Mouse (Mus musculus) mesoderm, embryonic 11.5 days (tissue): ENCODE data around the gene Klhl11.
A peak's percentile ranks its signal among the peaks of the same experiment; 100 is the strongest.

ENCODE experiments used
- DNase-seq: peaks from one replicate; pipeline ENCODE4 v3.0.0-alpha.2; 2012; ENCODE audit warnings: low read depth, low spot score

Klhl11 gene

DNA sequence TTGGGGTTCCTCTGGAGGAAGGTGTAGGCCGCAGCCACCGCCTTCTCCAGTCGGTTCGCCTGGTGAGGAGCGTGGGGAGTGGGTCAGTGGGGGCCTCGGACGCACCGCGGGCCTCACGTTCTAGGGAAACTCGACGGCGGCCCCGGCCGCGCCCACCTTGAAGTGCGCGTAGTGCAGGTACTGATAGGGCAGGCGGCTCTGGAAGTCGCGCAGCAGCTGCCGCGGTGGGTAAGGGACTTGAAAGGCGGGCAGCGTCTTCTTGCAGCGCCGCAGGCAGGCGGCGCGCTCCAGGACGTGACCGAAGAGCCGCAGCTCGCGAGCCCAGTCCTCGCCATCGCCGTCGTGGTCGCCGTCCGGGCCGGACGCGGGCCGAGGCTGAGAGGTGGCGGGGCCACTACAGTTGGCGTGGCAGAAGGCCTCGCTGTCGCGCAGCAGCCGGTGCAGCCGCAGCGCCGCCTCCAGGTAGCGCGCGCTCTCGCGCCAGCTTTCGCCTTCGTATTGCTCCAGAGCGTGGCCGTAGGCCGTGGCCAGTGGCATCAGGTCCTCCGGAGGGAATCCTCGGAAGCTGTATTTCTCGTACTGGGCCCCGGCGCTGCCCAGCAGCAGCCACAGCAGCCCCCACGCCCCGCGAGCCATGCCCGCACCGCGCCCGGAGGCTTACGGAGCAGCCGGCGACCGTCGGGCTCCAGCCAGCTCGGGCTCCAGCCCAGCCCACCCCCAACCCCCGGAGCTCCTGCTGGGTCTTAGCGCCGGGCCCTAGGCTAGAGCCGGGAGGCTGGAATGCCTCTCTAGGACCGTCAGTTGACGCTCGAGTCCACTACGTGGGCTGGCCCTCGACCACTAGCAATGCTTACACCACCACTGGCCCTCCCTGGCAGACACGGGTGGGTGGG is 58.3 kb downstream of the Klhl11 start, which contains the start of gene P3h4:
P3h4 (minus strand) TSS at position 816 of the 893 bp plus-strand sequence.
- peak; percentile 93 for DNase-seq

DNA sequence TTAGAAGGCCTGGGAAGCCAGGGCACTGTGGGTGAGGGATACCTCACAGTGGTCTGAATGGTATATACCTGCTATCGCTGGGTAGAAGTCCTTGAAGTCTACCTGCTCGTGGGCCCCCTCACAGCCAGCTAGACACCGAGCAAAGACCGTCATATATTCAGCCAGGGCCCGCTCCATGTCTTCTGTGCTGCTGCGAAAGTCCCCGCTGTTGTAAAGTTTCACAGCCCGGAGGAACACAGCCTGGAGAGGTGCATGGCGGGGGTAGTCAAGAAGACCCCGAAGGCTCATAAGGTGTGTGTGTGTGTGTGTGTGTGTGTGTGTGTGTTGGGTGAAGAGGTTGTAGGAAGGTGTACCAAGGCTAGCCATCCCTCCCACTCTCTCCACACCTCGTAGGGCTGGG is 59.0 kb downstream of the Klhl11 start:
- DNase-seq = no peak
